Mouse (Mus musculus): ENCODE measurements at regions not wholly inside any gene's neighbourhood (a gene's known extent, or its start where the extent isn't known, plus 50 kb on each side); places are given as distances from the start of the nearest gene placed in this dataset.

GRCm38 (mm10) chr1:90505599-90505998 lies 97.2 kb upstream of the Cops8 start:
- DNase-seq (ENCODE audit: low spot score), result no peak

DNA sequence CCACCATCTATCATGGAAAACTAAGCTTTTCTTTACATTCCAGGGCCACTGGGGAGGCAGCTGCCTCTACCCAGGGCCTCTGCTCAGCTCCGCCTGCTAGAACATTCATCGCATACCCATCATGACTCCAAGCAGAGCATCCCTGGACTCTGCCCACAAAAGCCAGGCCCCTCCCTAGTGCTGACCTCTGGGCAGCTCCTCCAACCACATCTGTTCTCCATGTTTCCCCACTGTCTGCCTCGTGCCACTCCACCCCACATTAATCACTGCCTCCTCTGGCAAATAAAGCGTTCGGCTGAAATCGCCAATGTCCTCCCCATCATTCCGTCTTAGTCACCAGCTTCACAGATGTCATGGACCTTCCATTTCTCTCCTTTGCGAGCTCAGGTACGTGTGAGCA lies 96.2 kb upstream of the Cops8 start:
- no peak for DNase-seq (ENCODE audit: low spot score)

DNA sequence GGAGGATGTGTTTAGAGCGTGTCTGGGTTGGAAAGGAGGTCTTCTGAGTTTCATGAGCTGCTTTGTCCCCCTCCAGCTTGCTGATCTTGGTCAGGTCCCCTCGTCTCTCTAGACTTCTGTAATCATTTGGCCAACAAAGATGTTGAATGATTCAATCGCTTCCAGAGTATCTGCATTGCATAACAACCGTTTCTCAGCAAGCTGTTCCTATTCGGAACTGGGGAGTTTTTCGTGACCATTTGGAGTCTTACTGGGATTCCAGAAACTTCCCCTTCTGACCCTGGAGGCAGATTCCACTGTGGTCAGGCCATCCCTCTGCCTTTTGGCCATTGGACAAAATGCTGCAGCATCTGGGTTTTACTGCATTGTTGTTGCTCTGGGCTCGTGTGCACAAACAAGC lies 93.4 kb upstream of the Cops8 start:
- no peak for DNase-seq (ENCODE audit: low spot score)

GRCm38 (mm10) chr1:90513442-90514070 lies 89.2 kb upstream of the Cops8 start:
- DNase-seq (ENCODE audit: low spot score), result no peak

GRCm38 (mm10) chr1:90514176-90514575 lies 88.6 kb upstream of the Cops8 start:
- DNase-seq (ENCODE audit: low spot score), result no peak

DNA sequence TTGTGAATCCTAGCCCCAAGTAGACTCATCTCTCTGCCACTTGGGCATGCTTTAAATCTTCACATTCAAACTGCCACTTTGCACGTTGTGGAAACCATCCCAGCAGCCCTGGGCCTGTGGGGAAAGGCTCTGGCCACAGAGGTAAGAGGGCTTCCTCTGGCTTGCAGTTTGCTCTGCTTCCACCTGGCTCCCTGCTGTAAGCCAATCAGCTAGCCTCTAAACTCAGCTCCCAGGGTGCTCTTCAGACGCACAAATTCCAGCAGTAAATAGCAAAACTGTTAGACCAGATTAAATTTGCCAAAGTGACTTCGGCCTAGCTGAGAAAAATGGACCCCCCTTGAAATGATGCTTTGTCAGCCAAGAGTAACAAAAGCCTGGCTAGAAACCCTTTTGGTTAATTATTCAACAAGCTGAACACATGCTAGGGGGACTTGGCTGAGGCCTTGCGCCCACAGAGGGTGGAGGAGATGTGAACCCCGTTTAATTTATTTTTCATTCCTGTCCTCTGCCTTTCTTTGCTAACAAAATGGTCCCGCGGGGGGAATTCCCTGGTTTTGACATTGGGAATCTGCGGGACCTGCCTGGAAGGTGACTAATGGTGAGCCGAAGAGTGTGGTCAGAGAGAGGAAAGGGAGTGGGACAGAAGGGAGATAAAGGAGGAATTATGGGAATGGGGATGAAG lies 84.1 kb upstream of the Cops8 start:
- no peak for DNase-seq (ENCODE audit: low spot score)

DNA sequence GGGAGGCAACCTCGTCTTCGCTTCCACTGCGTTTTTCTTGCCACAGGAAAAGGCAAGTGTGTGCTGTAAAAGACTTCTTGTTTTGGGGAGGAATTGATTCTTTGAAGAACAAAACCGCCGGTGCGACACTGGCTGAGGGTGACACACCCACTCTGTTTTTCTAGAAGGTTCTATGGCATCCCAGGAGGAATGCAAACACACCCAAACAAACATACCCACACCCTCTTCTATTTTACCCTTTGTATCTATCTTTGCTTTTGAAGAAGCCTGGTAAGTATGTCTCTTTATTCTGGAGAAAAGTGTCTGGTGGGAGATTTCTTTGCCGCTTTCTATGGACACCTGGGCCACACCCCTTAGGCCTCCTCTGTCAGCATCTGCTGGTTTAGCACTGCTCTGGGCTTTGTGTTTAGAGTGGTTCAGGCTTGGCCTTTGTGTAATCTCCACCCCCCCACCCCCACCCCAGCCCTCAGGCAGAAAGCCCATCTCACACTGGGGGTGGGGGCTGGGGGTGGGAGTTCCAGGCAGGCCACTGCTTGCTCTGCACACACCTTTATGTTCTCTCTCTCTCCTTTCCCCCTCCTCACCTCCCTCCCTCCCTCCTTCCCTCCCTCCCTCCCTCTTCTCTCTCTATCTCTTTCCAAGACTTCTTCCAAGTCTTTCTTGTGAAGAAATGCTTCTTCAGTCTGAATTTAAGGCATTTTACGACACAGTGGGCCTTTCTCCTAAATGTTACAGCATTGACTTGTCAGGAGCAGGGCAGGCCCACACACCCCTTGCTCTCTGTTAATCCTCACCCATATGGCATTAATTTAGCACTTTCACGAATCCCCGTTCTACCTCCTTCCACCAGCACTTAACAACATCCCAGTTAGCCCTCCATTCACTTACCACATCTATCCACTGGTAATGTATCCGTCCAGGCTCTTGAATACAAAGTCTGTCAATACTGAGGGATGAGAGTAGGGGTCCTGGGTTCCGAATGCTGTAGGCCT lies 83.2 kb upstream of the Cops8 start:
- no peak for DNase-seq (ENCODE audit: low spot score)

DNA sequence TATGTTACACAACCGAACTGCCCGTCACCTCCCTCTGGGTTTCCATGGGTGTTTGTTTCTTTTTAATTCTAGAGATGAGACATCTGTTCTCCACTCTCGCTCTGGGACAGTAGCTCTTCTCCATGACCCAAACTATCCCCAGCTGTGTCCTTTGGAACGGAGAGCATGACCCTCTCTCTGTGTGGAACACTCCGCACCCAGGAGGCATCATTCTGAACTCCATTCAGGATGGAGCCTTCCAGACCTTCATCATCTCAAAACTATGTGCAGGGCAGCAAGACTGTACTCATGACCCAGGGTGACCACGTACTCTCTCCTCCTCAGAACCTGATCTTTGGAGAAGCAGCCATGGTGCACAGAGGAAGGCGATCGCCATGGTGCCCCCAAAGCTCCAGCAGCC lies 80.5 kb upstream of the Cops8 start:
- DNase-seq (ENCODE audit: low spot score), result no peak

- no peak for DNase-seq (ENCODE audit: low spot score)
These were observed 78.0 kb upstream of the Cops8 start for GRCm38 (mm10) chr1:90524641-90525220.

- DNase-seq (ENCODE audit: low spot score), result no peak
These were observed 76.5 kb upstream of the Cops8 start for GRCm38 (mm10) chr1:90526311-90526710.

DNA sequence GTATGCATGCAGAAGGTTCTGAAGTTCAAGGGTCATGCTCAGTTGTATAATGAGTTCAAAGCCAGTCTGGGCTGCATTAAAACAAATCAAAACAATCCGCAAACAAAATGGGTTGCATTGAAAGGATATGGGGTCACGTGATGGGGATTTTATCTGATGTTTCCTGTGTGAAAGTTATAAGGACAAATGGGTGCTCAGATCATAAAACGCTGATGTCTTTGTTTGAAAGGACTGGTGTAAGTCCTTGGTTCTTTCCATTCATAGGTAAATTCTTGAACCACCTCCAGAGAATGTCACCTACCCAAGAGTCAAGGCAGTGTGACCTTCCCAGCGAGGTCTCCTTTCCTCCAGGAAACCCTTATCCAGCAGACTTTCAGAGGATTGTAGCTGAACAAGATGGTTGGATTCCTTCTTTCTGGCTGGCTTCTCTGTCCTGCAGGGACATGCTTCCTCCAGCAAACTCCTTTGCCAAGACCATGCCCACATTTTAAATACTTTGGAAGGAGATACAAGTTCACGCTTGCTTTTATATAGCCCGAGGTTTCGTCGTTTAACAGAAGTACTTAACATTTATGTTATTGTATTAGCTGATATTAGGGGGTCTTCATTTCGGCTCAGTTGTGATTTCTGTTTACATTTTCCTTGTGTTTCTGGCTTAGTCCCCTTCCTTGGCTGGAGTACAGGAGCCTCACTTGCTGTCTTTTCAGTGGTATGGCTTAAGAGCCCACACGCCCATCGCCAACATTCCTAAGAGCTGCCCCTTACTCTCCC lies 74.6 kb upstream of the Cops8 start:
- no peak for DNase-seq (ENCODE audit: low spot score)

DNA sequence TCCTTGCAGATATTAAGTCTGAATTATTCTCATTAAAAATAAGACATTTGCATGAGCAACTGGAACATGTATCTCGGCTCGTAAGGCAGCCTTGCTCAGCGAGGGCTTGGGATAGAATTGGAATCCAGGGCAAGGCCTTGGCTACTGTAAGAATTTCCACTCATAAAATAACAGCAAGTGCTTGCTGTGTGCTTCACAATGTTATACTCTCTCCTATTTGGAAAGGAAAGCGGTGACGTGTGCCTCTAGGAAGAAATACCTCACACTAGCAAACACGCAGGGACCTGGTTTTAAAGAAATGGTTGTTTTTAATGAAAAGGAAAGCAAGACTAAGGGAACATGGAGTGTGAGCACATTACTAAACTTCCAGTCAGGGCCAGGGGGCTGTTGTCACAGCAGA lies 69.3 kb upstream of the Cops8 start:
- DNase-seq (ENCODE audit: low spot score), result no peak

DNA sequence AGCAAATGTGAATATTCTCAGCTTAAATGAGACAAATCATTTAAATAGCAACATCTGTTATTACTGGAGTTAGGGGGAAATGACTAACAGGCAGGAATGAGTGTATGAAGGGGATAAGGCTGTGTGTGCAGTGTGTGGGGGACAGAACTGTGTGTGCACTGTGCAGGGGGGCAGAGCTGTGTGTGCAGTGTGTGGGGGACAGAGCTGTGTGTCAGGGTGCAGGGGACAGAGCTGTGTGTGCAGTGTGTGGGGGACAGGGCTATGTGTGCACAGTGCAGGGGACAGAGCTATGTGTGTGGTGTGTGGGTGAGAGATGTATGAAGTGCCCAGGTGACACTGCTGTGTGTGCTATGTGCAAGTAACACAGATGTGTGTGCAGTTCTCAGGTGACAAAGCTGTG lies 66.7 kb upstream of the Cops8 start:
- no peak for DNase-seq (ENCODE audit: low spot score)

GRCm38 (mm10) chr1:90543801-90544795 lies 58.7 kb upstream of the Cops8 start:
- no peak for DNase-seq (ENCODE audit: low spot score)

DNA sequence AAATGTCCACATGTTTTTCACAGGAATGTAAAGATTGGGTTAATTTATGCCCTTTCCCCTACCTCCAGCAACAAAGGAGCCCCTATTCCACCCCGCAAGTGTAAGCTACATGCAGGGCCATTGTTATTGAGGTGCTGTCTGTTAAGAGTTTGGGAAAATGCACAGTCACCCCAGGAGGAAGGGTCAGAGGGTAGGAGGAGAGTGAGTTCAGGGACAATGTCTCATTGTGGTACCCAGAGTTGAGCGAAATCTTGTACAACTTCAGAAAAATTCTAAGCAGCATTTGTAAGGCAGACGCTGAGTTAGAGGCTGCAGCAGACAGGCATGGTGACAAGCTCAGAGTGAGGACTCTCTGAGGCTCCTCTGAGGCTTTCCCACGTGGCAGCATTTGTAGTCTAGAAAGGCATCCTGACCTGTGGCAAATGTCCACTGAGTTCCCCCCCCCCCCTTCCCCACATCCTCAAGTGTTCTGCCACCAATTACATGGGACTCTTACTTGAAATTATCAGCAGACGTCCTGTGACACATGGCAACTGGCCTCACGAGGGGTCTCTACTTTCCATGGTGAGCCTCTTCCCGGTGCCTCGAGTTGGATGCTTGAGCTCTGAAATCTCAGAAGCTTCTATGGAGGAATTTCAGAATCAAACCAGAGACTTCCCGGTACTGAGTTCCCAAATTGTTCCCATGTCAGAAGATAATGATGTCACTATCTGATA lies 57.8 kb upstream of the Cops8 start:
- DNase-seq (ENCODE audit: low spot score), result no peak

DNA sequence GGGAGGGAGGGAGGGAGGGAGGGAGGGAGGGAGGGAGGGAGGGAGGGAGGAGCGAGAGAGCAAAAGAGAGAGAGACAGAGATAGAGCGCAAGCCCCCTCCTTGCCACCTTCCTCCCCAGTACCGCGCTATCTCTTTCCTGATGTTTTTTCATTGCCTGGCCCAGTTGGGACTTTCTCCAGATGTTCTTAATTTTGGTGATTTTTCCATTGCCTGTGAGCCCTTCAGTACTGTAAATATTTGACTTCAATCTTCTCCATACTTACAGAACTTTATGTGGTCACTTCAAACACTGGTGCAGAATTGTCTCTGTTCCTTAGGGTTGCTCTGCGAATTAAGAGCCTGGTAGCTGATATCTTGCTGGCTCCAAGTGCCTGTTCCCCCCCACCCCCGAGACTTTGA lies 50.1 kb upstream of the Cops8 start:
- no peak for DNase-seq (ENCODE audit: low spot score)

Measured in ovary, postnatal 36 days (tissue).